Mouse (Mus musculus) kidney, adult 2 months (tissue): ENCODE data around the gene Zbtb11.

Experiments
- CTCF ChIP-seq: fragments of 200-500 bp; conservative IDR thresholded peaks from 2 replicates; pipeline ENCODE4 v1.5.1; 2011; ENCODE audit warnings: low read depth, mild to moderate bottlenecking, control low read depth, low read length, moderate library complexity, mixed read lengths; ENCODE audit not compliant: insufficient read depth, insufficient read length
- POLR2A ChIP-seq: fragments of 200-500 bp; IDR thresholded peaks from one replicate; pipeline ENCODE4 v1.6.1; 2011; ENCODE audit warnings: low read depth, low read length, control low read depth

- no peak for TF ChIP-seq POLR2A
- TF ChIP-seq CTCF = no peak
Measured at GRCm38 (mm10) chr16:55924010-55924409, 49.7 kb upstream of the Zbtb11 start.
